Mouse (Mus musculus) spleen, postnatal 10 days (tissue): ENCODE results near the gene Smo.

Experiments used
- DNase-seq, 2 experiments: peaks; one replicate each; pipeline ENCODE4 v3.0.0; 2021 to 2022; ENCODE audit warnings: low spot score in 2 of 2

Smo gene

DNA sequence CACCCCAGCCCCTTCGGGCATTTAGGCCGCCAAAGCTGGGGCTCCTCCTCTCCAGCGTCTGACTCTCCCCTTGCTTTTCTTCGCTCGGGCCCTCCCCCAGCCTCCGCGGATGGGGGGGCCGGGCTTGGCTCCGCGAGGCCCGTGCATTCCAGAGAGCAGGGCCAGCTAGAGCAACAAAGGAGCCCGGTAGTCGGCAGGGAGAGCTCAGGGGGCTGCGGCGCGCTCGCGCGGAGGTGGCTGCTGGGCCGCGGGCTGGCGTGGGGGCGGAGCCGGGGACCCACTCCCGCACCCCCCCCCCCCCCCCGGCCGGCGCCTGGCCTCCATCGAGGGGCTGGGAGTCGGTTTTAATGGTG is at the start of gene Smo:
Smo (plus strand) TSS at position 168 of the 353 bp plus-strand sequence.
- peak in 1 of 2 experiments; percentile 50 for DNase-seq

DNA sequence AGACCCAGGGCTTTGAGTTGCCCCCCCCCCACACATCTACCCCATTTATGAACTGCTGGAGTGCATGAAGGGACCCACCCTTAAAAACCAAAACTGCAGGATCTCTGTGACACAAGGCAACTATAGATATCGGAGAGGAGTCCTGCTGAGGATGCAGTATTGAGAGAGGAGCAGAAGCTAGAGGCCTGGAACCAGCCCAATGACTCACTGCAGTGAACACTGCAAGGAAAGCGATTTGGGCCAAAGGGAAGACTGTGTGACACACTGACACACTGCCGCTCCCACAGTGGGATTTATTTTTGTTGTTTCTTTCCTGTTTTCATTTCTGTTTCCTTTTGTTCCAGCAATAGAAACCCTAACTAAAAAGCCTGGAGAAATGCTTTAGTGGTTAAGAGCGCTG is 49.4 kb upstream of the Smo start:
- no peak for DNase-seq

DNA sequence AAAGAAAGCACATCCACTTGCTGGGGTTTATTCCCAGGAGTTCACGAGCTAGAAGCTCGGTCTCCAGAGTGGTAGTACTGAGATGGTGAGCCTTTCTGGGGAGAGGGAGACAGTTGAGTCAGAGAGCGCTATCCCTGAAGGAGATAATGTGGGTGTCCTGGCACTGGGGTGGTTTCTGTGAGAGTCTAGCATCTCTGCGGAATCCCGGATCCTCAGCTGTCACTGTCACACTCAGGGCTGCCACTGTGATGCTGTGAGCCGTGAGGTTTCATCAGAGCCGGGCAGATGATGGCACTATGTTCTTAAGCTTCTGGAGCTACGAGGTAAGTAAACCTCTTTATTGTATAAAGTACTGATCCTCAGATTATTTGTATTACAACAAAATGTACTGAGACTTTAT is 45.8 kb upstream of the Smo start:
- DNase-seq = no peak

DNA sequence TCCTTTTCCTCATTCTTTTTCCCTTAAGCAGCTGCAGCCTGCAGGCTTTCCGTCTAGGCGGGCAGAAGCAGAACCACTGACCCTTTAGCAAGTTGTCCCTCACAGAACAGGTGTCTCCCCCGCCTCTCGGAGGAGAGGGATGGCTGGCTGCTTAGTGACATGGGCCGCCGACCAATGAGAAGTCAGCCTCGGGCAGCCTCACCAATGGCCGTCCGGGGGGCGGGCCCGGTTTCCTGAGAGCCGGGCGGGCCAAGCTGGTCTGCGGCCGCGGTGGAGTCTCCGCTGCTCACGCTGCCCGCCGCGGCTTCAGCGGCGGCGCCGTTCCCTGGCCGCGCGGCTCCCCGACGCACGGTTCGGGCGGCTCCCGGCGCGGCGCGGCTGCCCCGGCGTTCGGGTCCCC is 41.4 kb upstream of the Smo start, which contains the start of gene Tspan33:
Tspan33 (plus strand) TSS at position 270 of the 400 bp plus-strand sequence.
- DNase-seq = peak; percentile 90 to 95

DNA sequence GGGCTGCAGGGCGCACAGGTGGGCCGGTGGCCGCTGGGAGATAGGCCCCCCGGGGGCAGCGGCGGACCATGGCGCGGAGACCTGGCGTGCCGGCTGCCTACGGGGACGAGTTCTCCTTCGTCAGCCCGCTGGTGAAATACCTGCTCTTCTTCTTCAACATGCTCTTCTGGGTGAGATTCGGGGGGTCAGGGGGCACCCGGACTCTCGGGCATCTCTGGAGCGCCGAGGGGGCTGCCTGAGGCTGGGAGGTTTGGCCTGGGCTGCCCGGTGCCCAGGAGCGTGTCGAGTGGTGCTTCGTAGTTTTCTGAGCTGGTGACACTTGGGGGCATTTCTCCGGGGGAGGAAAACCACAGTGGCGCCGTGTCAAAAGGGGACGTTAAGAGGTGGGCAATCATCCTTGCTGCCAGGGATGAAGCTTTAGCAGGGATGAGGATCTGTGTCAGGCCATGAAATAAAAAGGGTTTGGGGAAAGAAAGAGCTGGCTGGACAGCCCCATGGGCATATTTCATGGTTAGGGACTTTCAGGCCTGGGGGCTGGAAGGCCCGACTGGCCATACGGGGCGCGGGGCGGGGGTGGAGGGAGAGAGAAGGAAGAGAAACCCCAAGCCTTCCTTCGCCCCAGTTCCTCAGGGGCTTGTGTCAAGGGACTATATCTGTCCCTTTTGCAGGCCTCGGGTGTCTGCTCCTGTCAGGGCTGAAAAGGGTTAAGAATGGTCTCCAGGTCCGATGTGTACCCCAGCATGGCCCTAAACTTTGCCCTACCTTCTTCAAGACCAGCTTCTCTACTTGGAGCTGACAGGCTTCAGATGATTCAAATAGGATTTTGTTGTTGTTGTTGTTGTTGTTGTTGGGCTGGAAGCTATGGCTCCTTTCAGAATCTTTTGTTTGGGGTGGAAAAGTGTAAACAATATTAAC is 40.7 kb upstream of the Smo start:
- DNase-seq = peak; percentile 41 to 55

DNA sequence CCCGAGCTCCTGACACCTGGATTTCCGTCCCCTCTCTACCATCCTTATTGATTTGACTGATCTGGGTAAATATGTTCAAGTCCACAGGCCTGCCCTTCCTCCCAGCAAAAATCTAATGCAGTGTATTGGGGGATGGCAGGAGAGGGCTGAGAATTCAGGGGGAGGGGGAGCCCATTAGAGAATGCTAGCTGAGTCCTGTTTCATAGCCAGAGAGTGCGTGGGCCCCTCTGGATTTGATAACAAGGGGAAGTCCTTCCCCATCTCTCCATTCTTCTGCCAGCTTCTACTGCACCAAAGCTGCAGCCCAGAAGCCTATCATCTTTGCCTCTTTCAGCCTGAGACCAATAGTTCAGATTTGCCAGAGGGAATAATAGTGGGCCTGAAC is 40.0 kb upstream of the Smo start:
- peak; percentile 32 to 60 for DNase-seq

DNA sequence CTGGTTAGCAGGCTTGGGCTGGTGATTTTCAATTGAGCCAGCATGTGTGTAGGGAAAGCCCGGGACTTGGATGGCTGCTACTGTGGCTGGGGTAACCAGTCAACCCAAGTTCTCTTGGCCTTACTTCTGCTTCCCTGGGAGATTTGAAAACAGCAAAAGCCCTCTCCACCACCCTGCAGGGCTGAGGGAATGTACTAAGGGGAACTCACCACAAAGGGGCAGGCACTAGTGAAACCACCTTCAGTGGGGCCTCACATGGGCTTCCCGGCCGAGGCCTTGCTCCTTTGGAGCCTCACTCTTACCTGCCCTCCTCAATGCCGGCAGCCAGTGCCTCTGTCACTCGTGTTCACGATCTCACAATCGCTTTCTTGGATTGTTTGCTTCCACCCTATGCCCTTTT is 39.3 kb upstream of the Smo start:
- DNase-seq = peak; percentile 61 to 73

DNA sequence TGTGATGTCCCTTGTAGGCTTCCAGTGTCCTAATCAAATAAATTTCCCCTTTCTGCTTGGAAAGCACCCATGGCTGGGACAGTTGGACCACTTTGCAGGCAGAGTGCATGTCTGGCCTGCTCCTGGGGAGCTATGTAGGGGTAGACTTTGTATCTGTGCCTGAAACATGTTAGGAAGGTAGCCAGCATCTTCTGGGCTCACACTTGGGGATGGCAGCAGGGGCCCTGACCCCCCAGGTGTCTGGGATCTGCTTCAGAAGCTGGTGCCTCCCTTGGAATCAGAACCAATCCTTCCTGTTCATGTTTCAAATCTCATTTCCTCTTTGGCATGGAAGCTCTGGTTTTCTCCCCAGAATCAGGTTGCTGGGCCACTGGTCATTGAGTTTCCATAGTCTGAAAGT is 38.2 kb upstream of the Smo start:
- peak in 1 of 2 experiments; percentile 56 for DNase-seq

DNA sequence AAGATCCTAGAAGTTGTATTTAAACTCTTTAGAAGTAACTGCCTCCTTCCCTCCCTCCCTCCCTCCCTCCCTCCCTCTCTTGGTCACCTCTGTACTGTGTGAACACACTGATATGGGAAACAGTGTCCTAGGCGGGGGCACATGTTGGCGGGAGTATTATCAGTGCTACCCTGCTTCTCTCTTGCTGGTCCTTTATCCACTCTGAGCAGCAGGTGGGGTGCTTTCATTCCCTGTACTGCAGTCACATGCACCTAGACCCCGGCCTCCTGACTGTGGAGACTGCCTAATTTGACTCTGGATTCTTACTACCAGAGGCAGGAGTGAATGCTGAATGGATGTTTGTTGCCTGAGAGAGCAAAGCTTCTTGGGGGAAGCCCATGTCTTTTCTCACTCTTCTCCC is 37.8 kb upstream of the Smo start:
- peak in 1 of 2 experiments; percentile 72 for DNase-seq

DNA sequence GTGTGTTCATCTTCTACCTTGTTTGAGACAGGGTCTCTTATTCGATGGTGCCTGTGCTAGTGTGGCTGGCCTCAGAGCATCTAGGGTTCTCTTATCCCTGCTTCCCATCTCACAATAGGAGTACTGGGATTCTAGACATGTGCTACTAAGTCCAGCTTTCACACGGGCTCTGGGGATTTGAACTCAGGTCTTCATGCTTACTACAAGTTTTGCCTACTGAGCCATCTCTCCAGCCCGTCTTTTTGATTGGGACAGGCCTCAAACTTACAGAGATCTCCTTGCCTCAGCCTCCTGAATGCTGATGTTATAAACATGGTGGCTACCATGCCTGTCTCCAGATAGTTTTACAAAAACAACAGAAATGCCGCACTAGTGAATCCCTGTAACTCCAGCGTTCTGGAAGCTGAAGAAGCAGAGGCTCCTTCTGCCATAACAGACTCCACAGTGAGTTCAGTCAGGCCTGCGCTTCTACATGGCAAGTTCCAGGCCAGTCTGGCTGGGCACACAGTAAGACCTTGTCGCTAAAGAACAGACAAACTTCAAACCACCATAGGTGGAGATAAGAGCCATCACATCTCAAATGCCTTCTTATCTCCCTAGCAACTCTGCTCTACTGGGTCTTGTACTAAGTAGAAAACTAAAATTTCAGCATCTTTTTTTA is 36.1 kb upstream of the Smo start:
- peak; percentile 50 to 61 for DNase-seq

DNA sequence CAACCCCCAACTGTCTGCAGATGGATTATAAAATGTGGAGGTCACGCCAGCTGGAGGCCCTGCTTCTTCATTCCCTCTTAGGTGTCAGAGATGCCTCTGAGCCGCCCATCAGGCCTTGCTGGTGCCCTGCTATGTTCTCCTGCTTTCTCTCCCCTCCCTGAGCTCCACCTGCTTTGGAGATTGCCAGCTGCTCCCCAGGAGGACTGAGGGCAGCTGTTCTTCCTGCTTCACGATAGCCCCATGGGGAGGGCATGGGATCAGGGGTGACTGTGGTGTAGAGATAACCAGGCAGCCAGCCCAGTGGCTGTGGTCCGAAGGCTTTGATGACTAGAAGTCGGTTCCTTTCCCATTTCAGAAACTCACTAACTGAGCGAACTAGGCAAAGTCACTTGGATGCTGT is 34.3 kb upstream of the Smo start:
- peak; percentile 72 to 86 for DNase-seq

DNA sequence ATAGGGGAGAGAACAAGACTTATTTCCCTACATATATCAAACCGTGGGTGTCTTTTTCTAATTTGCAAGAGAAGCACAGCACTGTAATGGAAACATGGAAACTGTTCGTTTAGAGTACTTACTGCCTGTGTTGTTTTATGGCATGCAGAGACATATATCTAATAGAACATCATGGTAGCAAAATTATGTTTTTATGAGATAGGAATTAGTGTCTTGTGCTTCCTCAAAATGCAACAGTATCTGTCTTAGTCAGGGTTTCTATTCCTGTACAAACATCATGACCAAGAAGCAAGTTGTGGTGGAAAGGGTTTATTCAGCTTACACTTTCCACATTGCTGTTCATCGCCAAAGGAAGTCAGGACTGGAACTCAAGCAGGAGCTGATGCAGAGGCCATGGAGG is 33.2 kb upstream of the Smo start:
- no peak for DNase-seq

DNA sequence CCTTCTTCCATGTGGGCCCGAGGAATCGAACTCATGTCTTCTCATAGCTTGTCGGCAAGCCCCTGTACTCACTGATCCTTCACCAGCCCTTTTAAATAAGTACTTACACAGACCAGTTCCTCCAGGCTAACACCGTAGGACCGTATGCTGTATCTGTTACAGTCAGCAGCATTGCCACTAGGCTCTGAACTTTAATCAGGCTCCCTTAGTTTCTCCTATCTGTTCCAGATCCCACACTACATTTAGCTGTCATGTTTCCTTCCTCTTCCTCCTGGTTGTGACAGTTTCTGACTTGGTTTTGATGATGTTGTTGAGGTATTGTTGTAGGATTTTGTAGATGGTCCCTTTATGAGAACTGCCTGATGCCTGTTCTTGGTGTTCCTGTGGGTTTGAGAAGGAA is 31.2 kb upstream of the Smo start:
- DNase-seq = no peak

DNA sequence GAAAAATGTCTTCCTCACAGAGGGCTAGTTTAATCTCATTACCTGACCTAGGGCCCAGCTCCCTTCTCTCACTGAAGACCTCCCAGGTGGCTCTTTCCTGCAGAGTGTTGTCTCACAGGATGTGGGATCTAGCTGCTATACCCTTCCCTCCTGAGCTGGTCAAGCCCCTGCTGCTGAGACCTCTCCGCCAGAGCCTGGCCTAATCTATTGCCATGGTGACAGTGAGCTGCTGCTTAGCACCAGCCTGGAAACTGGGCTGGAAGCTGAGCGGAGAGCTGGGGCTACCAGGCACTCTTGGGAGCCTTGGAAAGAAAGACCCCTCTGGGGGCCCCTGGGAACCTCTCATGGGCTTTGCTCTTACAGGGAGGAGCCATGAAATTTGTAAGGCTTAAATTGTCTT is 27.4 kb upstream of the Smo start:
- DNase-seq = no peak

DNA sequence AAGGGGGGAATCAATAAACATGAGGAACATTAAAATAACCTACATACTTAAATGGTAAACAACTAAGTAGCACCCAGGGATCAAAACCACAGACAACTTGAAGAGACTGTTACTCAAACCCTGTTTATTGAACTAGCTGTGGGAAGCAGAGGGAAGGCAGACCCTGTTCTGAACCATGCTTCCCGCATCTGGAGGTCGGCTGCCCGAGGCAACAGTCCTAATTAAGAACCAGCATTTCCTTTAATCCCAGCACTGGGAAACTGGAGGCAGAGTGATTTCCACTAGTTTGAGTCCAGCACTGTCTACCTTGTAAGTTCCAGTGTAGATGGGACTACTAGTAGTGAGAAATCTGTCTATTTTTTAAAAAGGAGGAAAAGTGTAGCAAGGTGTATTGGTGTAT is 24.0 kb upstream of the Smo start:
- no peak for DNase-seq

DNA sequence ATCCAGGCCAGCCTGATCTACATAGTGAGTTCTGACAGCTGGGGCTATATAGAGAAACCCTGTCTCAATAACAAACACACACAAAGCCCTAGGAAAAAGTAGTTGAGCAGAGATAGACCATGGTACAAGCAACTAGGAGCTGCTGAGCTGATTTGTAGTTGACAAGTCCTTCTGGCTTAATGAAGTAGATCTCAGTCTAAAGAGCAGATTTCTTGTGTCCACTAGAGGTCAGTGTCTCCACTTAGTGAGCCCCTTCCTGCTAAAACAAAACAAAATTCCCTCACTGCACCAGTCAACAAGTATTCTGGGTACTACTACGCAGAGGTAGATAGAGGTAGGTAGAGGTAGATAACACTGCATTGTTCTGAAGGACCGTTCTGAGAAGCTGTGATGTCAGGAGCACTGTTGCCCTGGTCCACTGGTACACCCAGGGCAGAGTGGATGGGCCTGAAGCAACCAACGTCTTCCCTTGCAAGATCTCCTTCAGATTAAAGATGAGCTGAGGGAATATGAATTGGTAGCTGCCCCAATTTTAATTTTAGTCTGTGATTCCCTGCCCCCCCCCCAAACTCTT is 23.2 kb upstream of the Smo start:
- no peak for DNase-seq

DNA sequence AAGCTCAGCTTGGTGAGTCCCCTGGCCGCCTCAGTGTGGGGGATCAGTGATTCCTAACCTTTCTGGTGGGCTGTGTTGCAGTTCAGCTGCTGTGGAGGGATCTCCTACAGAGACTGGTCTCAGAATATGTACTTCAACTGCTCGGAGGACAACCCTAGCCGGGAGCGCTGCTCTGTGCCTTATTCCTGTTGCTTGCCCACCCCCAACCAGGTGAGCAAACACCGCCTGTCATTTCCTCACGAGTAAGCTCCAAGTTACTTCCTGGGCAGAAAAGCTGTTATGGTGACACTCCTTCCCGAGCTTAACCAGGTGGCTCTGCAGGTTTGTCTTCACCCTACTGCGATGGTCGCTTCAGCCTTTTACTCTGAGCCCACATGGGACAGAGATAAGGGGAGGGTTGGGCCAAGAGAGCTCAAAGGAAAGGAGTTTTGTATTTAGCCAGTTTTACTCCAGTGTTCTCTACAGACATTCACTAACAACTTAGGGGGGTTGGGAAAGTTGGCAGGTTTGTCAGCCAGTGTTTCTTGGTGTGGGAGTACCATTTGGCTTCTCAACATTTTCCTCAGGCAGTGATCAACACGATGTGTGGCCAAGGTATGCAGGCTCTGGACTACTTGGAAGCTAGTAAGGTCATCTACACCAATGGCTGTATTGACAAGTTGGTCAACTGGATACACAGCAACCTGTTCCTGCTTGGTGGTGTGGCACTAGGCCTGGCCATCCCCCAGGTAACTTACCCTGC is 18.5 kb upstream of the Smo start:
- no peak for DNase-seq

DNA sequence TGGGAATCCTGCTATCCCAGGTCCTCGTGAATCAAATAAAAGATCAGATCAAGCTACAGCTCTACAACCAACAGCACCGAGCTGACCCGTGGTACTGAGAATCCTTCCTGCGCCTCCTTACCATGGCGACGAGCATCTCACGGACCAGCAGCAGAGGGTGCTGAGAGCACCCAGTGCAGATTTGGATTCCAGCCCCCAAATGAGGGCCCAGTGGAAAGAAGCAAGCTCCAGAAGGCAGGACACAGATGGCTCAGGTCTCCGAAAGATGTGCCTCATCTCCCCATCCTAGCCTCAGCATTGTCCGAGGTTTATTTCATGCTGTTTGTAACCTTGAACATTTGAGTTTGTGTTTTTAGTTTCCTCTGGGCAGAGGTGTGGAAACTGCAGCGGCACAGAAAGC is 17.8 kb upstream of the Smo start:
- DNase-seq = no peak

DNA sequence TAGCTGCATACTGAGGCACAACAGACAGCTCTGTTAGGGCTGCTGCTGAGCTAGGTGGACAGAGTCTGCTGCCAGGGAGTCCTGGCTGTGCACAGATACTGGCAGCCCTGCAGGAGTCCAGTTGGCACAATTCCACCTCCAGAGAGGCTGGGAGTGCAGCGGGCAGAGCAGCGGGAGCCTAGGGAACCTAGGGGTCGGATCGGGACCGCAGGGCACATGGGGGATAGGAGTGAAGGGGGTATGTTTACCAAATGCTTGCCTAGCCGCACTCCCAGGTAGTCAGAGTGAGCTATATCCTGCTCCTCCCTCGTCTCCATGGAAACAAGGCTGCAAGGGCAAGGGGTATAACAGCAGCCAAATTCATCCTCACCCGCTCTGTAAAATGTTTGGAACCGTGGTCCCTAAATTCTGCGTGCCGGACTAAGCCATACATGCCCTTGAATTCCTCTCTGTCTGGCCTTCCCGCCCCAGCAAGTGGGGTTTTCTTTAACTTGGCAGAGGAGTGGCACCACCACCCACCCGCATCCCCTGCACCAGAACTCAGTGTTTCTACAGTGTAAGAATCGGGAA is 17.3 kb upstream of the Smo start:
- no peak for DNase-seq

DNA sequence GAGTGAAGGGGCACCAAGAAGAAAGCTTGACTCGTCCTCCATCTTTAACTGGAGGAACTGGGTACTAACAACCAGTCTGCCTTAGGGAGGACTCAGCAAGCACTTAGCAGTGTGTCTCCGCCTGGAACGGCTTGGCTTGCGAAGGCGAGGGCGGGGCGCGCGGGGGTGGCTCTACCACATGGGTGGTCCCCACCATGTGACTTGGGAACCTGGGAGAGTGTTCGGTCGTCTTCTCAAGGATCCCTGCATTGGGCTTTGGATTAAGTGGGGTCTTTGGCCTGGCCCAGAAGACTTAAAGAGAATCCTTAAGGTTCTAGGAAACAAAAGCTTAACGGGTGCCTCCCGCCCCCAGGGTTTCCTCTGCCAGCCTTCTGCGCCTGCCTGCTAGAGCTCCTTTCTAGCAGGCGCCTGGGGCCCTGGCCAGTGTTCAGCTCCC is 16.4 kb upstream of the Smo start:
- peak in 1 of 2 experiments; percentile 34 for DNase-seq

DNA sequence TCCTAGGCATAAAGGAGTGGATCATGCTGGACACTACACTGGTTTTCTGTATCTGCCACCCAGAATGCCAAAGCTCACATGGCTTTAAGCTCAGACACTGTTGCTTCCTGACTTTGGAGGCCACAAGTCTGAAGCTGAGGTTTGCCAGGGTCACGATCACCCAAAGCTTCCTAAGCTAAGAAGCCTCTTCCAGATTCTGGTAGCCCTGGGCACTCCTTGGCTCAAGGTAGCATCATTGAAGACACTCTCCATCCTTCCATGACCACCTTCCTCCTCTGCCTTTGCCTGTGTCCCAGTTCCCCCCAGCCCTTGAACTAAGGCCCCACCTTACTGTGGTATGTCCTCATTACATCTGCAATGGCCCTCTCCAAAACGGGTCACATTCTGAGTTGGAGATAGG is 13.4 kb upstream of the Smo start:
- no peak for DNase-seq
